Mouse (Mus musculus) midbrain, embryonic 14.5 days (tissue): ENCODE measurements at regions not wholly inside any gene's neighbourhood (a gene's known extent, or its start where the extent isn't known, plus 50 kb on each side); places are given as distances from the start of the nearest gene placed in this dataset.
A peak's percentile ranks its signal among the peaks of the same experiment; 100 is the strongest.

Experiments used
- ATAC-seq: fragments of 200-750 bp; cut with Nextera tagmentation; 2 replicates; pipeline ENCODE4 v1.8.0; 2017; ENCODE audit warnings: moderate number of reproducible peaks, moderate library complexity; ENCODE audit not compliant: low FRiP score, low TSS enrichment
- DNase-seq: peaks from one replicate; pipeline ENCODE4 v3.0.0-alpha.2; 2015
- H3K27ac ChIP-seq: fragments of 300-500 bp; sonication (generic); replicated peaks from 2 replicates; pipeline ENCODE4 v1.5.1; 2014; ENCODE audit warnings: mild to moderate bottlenecking, low read depth, low read length, moderate library complexity
- H3K27me3 ChIP-seq: fragments of 300-500 bp; sonication (generic); 2 replicates; pipeline ENCODE4 v1.6.1; 2014; ENCODE audit warnings: low read length, control low read depth, mixed read lengths; ENCODE audit not compliant: control insufficient read depth, insufficient read depth
- H3K36me3 ChIP-seq: fragments of 300-500 bp; sonication (generic); 2 replicates; pipeline ENCODE4 v1.6.1; 2014; ENCODE audit warnings: low read length, control low read depth; ENCODE audit not compliant: control insufficient read depth, insufficient read depth
- H3K4me1 ChIP-seq: fragments of 300-500 bp; sonication (generic); 2 replicates; pipeline ENCODE4 v1.6.1; 2014; ENCODE audit warnings: mild to moderate bottlenecking, antibody characterized with exemption, low read length, control low read depth; ENCODE audit not compliant: control insufficient read depth, insufficient read depth
- H3K4me2 ChIP-seq: fragments of 300-500 bp; sonication (generic); 2 replicates; pipeline ENCODE4 v1.6.1; 2014; ENCODE audit warnings: mild to moderate bottlenecking, low read length, moderate library complexity
- H3K4me3 ChIP-seq: fragments of 300-500 bp; sonication (generic); replicated peaks from 2 replicates; pipeline ENCODE4 v1.5.1; 2014; ENCODE audit warnings: low read depth, low read length
- H3K9ac ChIP-seq: fragments of 300-500 bp; sonication (generic); replicated peaks from 2 replicates; pipeline ENCODE4 v1.6.1; 2014; ENCODE audit warnings: mild to moderate bottlenecking, low read length, moderate library complexity
- H3K9me3 ChIP-seq: fragments of 300-500 bp; sonication (generic); 2 replicates; pipeline ENCODE4 v1.6.1; 2016; ENCODE audit warnings: low read length, control low read depth, mixed read lengths; ENCODE audit not compliant: control insufficient read depth
- WGBS: fragments of 180-500 bp; shearing (Covaris S2); extraction: QIAGEN DNeasy Blood & Tissue Kit; methylation state at CpG from one replicate; pipeline ENCODE4 v1.1.7; 2014; 5-methylcytosine and 5-hydroxymethylcytosine counted together

GRCm38 (mm10) chrX:7434268-7434667 lies 58.6 kb upstream of the Usp27x start:
- DNase-seq (no peak), ATAC-seq (no peak)
- no peak overlapping the region for H3K4me3 ChIP-seq
- H3K27me3 ChIP-seq, result no peaks in the 10 kb centered on the region
- H3K9me3 ChIP-seq, result no peaks in the 10 kb centered on the region
- no peak overlapping the region for H3K4me2 ChIP-seq
- no peaks in the 10 kb centered on the region for H3K4me1 ChIP-seq
- no peak overlapping the region for H3K9ac ChIP-seq
- WGBS, result 79% methylated on average over 2 of the region's 2 CpGs
- H3K27ac ChIP-seq, result no peak overlapping the region
- no peaks in the 10 kb centered on the region for H3K36me3 ChIP-seq

DNA sequence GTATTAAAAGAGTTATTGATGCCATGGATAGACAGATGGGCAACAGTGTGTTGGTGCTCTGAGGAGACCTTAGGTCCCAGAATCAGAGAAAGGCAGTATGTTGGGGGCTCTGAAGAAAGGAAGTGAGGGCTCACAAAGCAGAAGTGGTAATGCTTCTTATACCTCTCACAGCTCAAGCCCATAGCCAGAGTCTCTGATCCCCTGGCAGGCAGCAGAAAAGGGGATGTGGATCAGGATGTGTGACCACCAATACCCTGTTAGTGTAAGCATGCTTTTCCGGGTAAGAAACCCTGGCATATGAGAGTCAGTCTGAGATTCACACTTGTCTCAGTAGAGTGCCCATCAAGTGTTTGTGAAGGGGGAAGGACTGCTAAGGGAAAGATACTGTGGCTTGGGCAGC lies 54.8 kb upstream of the Usp27x start:
- no peak overlapping the region for H3K4me2 ChIP-seq
- WGBS, result 100% methylated on average over 1 of the region's 1 CpGs
- no peak for DNase-seq

GRCm38 (mm10) chrX:7429524-7429865 lies 53.9 kb upstream of the Usp27x start:
- 16% methylated on average over 5 of the region's 5 CpGs for WGBS
- no peaks in the 10 kb centered on the region for H3K4me1 ChIP-seq
- ATAC-seq (no peak), DNase-seq (peak; percentile 9)
- H3K27ac ChIP-seq, result no peak overlapping the region
- no peak overlapping the region for H3K4me2 ChIP-seq
- no peaks in the 10 kb centered on the region for H3K36me3 ChIP-seq
- H3K9ac ChIP-seq, result no peak overlapping the region
- H3K27me3 ChIP-seq, result no peaks in the 10 kb centered on the region
- no peaks in the 10 kb centered on the region for H3K9me3 ChIP-seq
- no peak overlapping the region for H3K4me3 ChIP-seq

More for the DNA sequence above, 54.8 kb upstream of the Usp27x start:
- Histone ChIP-seq H3K4me3 (no peak overlapping the region), H3K4me1 (no peaks in the 10 kb centered on the region), H3K27ac (no peak overlapping the region), H3K36me3 (no peaks in the 10 kb centered on the region), H3K9ac (no peak overlapping the region), H3K9me3 (no peaks in the 10 kb centered on the region), H3K27me3 (no peaks in the 10 kb centered on the region)
- no peak for ATAC-seq

DNA sequence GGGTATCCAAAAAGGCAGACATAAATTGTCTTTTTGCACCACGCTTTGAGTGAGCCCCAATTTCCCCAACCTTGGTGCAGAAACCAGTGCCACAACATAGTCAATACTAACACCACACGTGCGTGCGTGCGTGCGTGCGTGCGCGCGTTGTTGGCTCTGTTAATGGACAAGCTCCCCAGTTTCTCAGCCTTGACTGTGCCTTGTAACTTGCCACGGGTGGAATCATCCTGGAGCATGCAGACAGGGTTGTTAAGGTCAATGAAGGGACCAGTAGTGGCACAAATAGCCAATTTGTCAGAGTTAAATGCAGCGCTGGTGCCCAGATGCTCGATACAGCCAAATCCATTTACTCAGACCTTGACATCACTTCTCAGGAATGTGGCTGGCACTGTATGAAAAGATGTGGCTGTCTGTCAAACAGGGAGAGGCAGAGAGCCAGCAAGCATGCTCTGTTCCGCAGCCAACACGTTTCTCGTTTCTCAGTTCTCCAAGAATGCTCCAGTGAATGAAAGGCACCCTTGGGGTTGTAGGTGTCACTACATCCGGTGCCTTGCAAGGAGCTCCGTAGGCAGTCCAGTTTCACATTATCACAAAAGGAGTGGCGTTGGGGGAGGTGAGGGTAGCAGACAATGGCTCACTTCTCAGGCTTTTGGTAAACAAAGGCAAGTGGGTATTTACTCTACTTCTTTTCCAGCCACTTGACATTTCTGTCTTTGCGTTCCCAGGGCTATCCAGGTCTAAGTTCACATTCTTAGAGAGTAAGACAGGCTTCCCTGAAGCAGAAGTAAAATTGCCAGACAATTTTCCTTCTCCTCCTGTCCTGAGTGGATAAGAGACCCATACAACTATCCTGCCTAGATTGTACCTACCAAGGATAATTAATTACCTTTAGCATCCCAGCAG lies 53.2 kb upstream of the Usp27x start:
- H3K4me3 ChIP-seq, result no peak overlapping the region
- H3K4me2 ChIP-seq, result 0 out of 2 replicates have a peak overlapping the region, but pooled peaks have one; percentile 12
- H3K36me3 ChIP-seq, result no peaks in the 10 kb centered on the region
- peak; percentile 70; the same call in 1 of the 2 replicates for ATAC-seq
- 42% methylated on average over 20 of the region's 20 CpGs for WGBS
- H3K9me3 ChIP-seq, result no peaks in the 10 kb centered on the region
- no peaks in the 10 kb centered on the region for H3K4me1 ChIP-seq
- no peak overlapping the region for H3K9ac ChIP-seq
- H3K27ac ChIP-seq, result no peak overlapping the region
- peak; percentile 64 for DNase-seq
- H3K27me3 ChIP-seq, result no peaks in the 10 kb centered on the region
